Mouse (Mus musculus) liver, embryonic 16.5 days (tissue): ENCODE results near the gene Fam110a. TPM values are rescaled to one million over a fixed set of nuclear protein-coding genes. Genes with fewer than 3 reads are reported as not detected.

Experiments
- ATAC-seq: fragments of 200-750 bp; cut with Nextera tagmentation; 2 replicates; pipeline ENCODE4 v1.8.0; 2017; ENCODE audit warnings: low read depth, mild to moderate bottlenecking, moderate number of reproducible peaks, moderate library complexity
- H3K27ac ChIP-seq: fragments of 300-500 bp; sonication (generic); 2 replicates; pipeline ENCODE4 v1.5.1; 2014; ENCODE audit warnings: mild to moderate bottlenecking, low read length
- H3K27me3 ChIP-seq: fragments of 300-500 bp; sonication (generic); 2 replicates; pipeline ENCODE4 v1.6.1; 2014; ENCODE audit warnings: low read depth, low read length, mixed read lengths; ENCODE audit not compliant: control insufficient read depth, insufficient read depth
- H3K36me3 ChIP-seq: fragments of 300-500 bp; sonication (generic); 2 replicates; pipeline ENCODE4 v1.6.1; 2014; ENCODE audit warnings: mild to moderate bottlenecking; ENCODE audit not compliant: control insufficient read depth, insufficient read depth
- H3K4me1 ChIP-seq: fragments of 300-500 bp; sonication (generic); 2 replicates; pipeline ENCODE4 v1.6.1; 2014; ENCODE audit warnings: low read depth, low read length, mixed read lengths; ENCODE audit not compliant: control insufficient read depth
- H3K4me2 ChIP-seq: fragments of 300-500 bp; sonication (generic); 2 replicates; pipeline ENCODE4 v1.6.1; 2014; ENCODE audit warnings: low read depth, low read length, mixed read lengths
- H3K4me3 ChIP-seq: fragments of 300-500 bp; sonication (generic); 2 replicates; pipeline ENCODE4 v1.5.1; 2014; ENCODE audit warnings: low read depth, mild to moderate bottlenecking, low read length
- H3K9ac ChIP-seq: fragments of 300-500 bp; sonication (generic); 2 replicates; pipeline ENCODE4 v1.6.1; 2014; ENCODE audit warnings: low read depth, low read length
- H3K9me3 ChIP-seq: fragments of 300-500 bp; sonication (generic); replicated peaks from 2 replicates; pipeline ENCODE4 v1.6.1; 2016; ENCODE audit warnings: low read length; ENCODE audit not compliant: control insufficient read depth
- WGBS: fragments of 180-500 bp; shearing (Covaris S2); extraction: QIAGEN DNeasy Blood & Tissue Kit; methylation state at CpG from one replicate; pipeline ENCODE4 v1.1.7; 2014; ENCODE audit not compliant: insufficient replicate concordance; 5-methylcytosine and 5-hydroxymethylcytosine counted together
- polyA plus RNA-seq: library from polyadenylated mRNA; unstranded; fragments of >200 nt; fragmentation: Nextera tagmentation; extraction: Ambion mirVana; gene quantifications from 2 replicates; pipeline ENCODE4 v1.2.1, GENCODE M21; 2015

The Fam110a gene
- polyA plus RNA-seq = 9.2 and 9.6 TPM in 2 replicates

DNA sequence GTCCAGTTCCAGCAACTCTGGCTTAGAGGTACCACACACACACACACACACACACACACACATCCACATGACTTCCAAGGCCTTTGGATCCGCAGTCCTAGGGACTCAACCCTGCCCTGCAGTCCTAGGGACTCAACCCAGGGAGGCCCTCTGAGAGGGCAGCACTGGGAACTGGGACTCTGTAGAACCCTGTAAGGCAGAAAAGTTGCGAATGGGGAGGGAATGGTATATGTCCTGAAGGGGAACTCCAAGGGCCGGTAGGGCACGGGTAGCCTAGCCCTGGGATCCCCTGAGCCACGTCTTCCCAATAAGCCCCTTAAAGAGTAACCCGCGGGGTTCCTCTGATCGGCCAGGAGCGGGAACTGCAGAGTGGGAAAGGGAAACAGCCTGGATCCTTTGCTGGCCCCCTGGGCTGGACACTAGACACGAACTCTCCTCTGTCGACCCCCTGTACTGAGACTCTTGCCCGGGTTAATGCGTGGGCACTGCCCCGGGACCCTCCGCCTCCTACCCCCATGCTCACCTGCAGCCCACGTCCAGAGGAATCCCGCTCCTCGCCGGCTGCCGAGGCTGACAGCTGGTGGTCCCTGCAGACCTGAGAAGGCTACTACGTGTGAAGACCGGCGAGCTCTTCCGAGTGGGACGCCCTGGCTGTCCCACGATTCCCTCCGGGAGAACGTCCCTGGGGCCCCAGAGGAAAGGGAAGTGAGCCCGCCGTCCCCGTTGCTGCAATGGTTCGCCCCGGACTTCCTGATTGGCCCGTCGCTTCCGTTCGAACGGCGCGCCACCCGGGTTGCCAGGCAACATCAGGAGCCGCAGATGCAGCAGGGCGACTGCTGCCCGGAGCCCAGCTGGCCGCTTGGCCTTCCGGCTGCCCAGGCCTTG is at the start of gene Fam110a:
Fam110a (minus strand) TSS at position 750 of the 885 bp plus-strand sequence.
- H3K27ac ChIP-seq = peak within 1 kb of the TSS; percentile 61
- WGBS = under 1% methylated on average over 46 of the region's 46 CpGs
- peak; percentile 85 for ATAC-seq

GRCm38 (mm10) chr2:152029252-152030082 is 49.4 kb upstream of the Fam110a start:
- WGBS = 1% methylated on average over 54 of the region's 54 CpGs
- peak overlapping the region; percentile 24 for H3K9ac ChIP-seq
- peak overlapping the region; percentile 90 for H3K4me2 ChIP-seq
- no peaks in the 10 kb centered on the region for H3K9me3 ChIP-seq
- no peaks in the 10 kb centered on the region for H3K36me3 ChIP-seq
- H3K4me1 ChIP-seq = peaks cover 5% of the 10 kb centered on the region
- ATAC-seq = peak; percentile 90
- no peak overlapping the region for H3K27ac ChIP-seq
- H3K27me3 ChIP-seq = peaks cover 41% of the 10 kb centered on the region
- peak overlapping the region; percentile 61 for H3K4me3 ChIP-seq

More for the DNA sequence above, at the start of gene Fam110a:
- H3K9me3 ChIP-seq = no peaks in the 10 kb centered on the region
- peak within 1 kb of the TSS; percentile 74 for H3K4me3 ChIP-seq
- peak within 1 kb of the TSS; percentile 78 for H3K9ac ChIP-seq
- no peaks in the 10 kb centered on the region for H3K36me3 ChIP-seq
- no peaks in the 10 kb centered on the region; the same call in 1 of the 2 replicates for H3K27me3 ChIP-seq
- H3K4me1 ChIP-seq = peaks cover 38% of the 10 kb centered on the region
- peak within 1 kb of the TSS; percentile 64 for H3K4me2 ChIP-seq

DNA sequence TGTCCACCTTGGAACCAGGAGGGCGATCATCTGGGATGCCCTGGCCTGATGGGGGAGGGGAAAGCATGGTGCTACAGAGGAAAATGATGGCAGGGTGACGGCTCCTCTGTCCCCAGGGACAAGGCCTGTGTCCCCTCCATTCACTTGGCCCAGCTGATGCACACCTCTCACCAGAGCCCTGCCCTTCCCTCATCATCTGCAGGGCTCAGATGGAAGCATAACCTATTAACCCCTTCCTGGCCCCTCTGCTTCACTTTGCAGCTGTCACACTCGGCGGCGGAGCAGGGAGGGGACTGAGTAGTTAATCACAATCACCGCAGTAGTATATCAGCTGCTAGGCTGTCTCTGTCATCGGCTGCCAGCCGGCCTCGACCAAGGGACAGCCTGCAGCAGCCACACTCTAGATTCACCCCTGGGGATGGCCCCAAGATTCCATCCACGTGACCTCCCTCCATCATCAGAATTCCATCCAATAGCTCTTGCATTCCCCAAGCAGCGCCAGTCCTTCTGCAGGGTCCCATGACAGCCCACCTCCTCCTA is 44.9 kb upstream of the Fam110a start:
- 52% methylated on average over 11 of the region's 11 CpGs for WGBS
- H3K9ac ChIP-seq = no peak overlapping the region
- H3K27ac ChIP-seq = no peak overlapping the region
- peaks cover 20% of the 10 kb centered on the region for H3K27me3 ChIP-seq
- H3K36me3 ChIP-seq = no peaks in the 10 kb centered on the region
- ATAC-seq = no peak
- H3K4me1 ChIP-seq = peaks cover 5% of the 10 kb centered on the region
- H3K9me3 ChIP-seq = no peaks in the 10 kb centered on the region
- H3K4me2 ChIP-seq = no peak overlapping the region
- H3K4me3 ChIP-seq = no peak overlapping the region

GRCm38 (mm10) chr2:152022022-152022421 is 42.0 kb upstream of the Fam110a start:
- no peaks in the 10 kb centered on the region for H3K9me3 ChIP-seq
- H3K9ac ChIP-seq = no peak overlapping the region
- H3K4me1 ChIP-seq = no peaks in the 10 kb centered on the region
- H3K27ac ChIP-seq = no peak overlapping the region
- 0 out of 2 replicates have a peak, but pooled peaks cover 2% of the 10 kb centered on the region for H3K27me3 ChIP-seq
- no peaks in the 10 kb centered on the region for H3K36me3 ChIP-seq
- H3K4me2 ChIP-seq = no peak overlapping the region
- H3K4me3 ChIP-seq = no peak overlapping the region
- no peak for ATAC-seq

DNA sequence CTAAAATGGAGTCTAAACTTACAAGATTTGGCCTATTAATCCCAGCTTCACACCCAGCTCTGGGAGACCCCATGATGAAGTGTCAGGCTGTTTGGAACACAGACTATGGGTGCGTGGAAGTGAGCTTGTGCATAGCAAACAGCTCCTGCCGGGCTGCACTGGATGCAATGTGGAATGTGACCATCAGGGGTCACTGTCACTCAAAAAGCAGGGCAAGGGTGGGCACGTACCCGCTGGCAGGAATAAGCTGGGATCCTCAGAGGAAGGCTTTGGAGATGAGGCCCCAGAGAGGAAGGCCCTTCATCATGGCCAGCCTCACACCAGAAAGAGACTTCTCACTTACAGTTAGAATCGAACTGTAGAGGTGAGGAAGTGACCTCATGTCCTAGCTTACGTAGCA is 40.2 kb upstream of the Fam110a start:
- 18% methylated on average over 6 of the region's 6 CpGs for WGBS
- no peak for ATAC-seq
- no peak overlapping the region for H3K27ac ChIP-seq

DNA sequence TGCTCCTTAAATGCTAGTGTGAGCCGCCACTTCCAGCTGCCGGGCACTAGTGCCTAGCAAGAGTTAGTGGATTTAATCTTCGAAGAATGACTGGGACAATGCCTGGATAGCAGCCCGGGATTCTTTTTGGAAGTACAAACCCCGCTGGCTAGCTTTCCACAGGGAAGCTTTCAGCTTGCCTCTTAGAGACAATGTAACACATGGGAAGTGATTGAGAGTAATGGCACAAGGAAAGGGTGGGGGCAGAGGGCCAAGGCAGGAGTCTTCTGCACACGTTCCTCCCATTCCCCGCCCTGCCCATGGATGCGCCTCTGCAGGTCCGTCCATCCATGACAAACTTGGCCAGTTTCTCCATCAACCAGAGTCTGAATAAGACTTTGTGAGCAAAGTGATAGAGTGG is 36.6 kb upstream of the Fam110a start:
- no peaks in the 10 kb centered on the region for H3K4me1 ChIP-seq
- H3K9me3 ChIP-seq = no peaks in the 10 kb centered on the region
- WGBS = 67% methylated on average over 9 of the region's 9 CpGs
- no peaks in the 10 kb centered on the region for H3K27me3 ChIP-seq
- H3K27ac ChIP-seq = no peak overlapping the region
- H3K9ac ChIP-seq = no peak overlapping the region
- H3K4me3 ChIP-seq = no peak overlapping the region
- ATAC-seq = no peak
- H3K36me3 ChIP-seq = no peaks in the 10 kb centered on the region
- H3K4me2 ChIP-seq = no peak overlapping the region

More for the DNA sequence above, 40.2 kb upstream of the Fam110a start:
- no peaks in the 10 kb centered on the region for H3K27me3 ChIP-seq
- no peak overlapping the region for H3K4me2 ChIP-seq
- H3K4me3 ChIP-seq = no peak overlapping the region
- no peaks in the 10 kb centered on the region for H3K36me3 ChIP-seq
- H3K9me3 ChIP-seq = no peaks in the 10 kb centered on the region
- no peak overlapping the region for H3K9ac ChIP-seq
- H3K4me1 ChIP-seq = no peaks in the 10 kb centered on the region

- H3K36me3 ChIP-seq = no peaks in the 10 kb centered on the region
- no peak overlapping the region for H3K9ac ChIP-seq
- no peaks in the 10 kb centered on the region for H3K4me1 ChIP-seq
- H3K4me2 ChIP-seq = no peak overlapping the region
- no peaks in the 10 kb centered on the region for H3K9me3 ChIP-seq
- 45% methylated on average over 4 of the region's 4 CpGs for WGBS
- no peak overlapping the region for H3K27ac ChIP-seq
- no peaks in the 10 kb centered on the region for H3K27me3 ChIP-seq
- no peak overlapping the region for H3K4me3 ChIP-seq
- ATAC-seq = no peak
These were observed 36.0 kb upstream of the Fam110a start for GRCm38 (mm10) chr2:152015997-152016396.

DNA sequence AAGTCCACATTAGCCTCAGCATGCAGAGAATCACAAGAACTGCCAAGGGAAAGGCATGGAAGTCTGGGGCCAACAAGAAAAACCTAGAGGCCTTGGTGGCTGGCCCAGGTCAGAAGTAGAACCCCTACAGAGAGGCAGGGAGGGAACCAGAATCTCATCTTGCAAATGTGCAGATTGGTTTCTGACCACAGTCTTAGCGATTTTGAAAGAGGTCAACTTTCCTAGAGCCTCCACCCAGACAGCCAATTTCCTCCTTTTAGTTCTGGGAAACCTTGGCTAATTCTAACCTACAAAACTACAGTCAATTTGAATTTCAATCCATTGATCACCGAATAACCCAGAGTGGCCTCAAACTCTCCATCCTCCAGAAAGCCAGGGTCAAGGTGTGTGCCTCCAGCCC is 32.7 kb upstream of the Fam110a start:
- H3K36me3 ChIP-seq = no peaks in the 10 kb centered on the region
- no peak overlapping the region for H3K27ac ChIP-seq
- H3K4me3 ChIP-seq = no peak overlapping the region
- no peaks in the 10 kb centered on the region for H3K9me3 ChIP-seq
- H3K4me1 ChIP-seq = no peaks in the 10 kb centered on the region
- no peak overlapping the region for H3K9ac ChIP-seq
- no peak overlapping the region for H3K4me2 ChIP-seq
- no peaks in the 10 kb centered on the region for H3K27me3 ChIP-seq
- no peak for ATAC-seq
- 29% methylated on average over 2 of the region's 2 CpGs for whole genome bisulfite sequencing
